Mouse (Mus musculus) small intestine, adult 2 months (tissue): ENCODE measurements around the gene Bola1. TPM values are rescaled to one million over a fixed set of nuclear protein-coding genes. Genes with fewer than 3 reads are reported as not detected.

Experiments used
- H3K27ac ChIP-seq: fragments of 200-500 bp; 2 replicates; pipeline ENCODE4 v1.5.1; 2012; ENCODE audit warnings: low read depth, low read length, control low read depth, inconsistent platforms; ENCODE audit not compliant: insufficient read depth
- H3K27me3 ChIP-seq: fragments of 200-500 bp; 2 replicates; pipeline ENCODE4 v1.6.1; 2012; ENCODE audit warnings: mild to moderate bottlenecking, moderate library complexity, low read length, inconsistent platforms; ENCODE audit not compliant: control insufficient read depth, insufficient read depth
- H3K36me3 ChIP-seq: fragments of 200-500 bp; 2 replicates; pipeline ENCODE4 v1.6.1; 2012; ENCODE audit warnings: mild to moderate bottlenecking, low read length, control low read depth, inconsistent platforms; ENCODE audit not compliant: control insufficient read depth, insufficient read depth
- H3K4me1 ChIP-seq: fragments of 200-500 bp; 2 replicates; pipeline ENCODE4 v1.6.1; 2012; ENCODE audit warnings: low read length, inconsistent platforms, mixed read lengths; ENCODE audit not compliant: control insufficient read depth, insufficient read depth, insufficient read length
- H3K4me3 ChIP-seq: fragments of 200-500 bp; 2 replicates; pipeline ENCODE4 v1.5.1; 2012; ENCODE audit warnings: low read depth, mild to moderate bottlenecking, control low read depth, inconsistent platforms, low read length, moderate library complexity
- CTCF ChIP-seq: fragments of 200-500 bp; IDR thresholded peaks from 2 replicates; pipeline ENCODE4 v1.5.1; 2012; ENCODE audit warnings: low read depth, mild to moderate bottlenecking, control low read depth, inconsistent platforms, low read length, moderate library complexity, mixed read lengths; ENCODE audit not compliant: insufficient replicate concordance, insufficient read length; ENCODE audit errors: extremely low read depth
- POLR2A ChIP-seq: fragments of 200-500 bp; IDR thresholded peaks from 2 replicates; pipeline ENCODE4 v1.6.1; 2012; ENCODE audit warnings: low read depth, mild to moderate bottlenecking, control low read depth, inconsistent platforms, low read length, moderate library complexity
- WGBS: fragments of 180-500 bp; shearing (Covaris S2); methylation state at CpG from one replicate; pipeline ENCODE4 v1.1.7; 2018; 5-methylcytosine and 5-hydroxymethylcytosine counted together
- polyA plus RNA-seq: library from polyadenylated mRNA; depleted of rRNA; stranded (reverse); fragments of >200 nt; gene quantifications from 2 replicates; pipeline ENCODE4 v1.2.3, GENCODE M21; 2012

Bola1 gene
- polyA plus RNA-seq, 1 experiment: 66.0 TPM

GRCm38 (mm10) chr3:96197129-96197749, 22.3 kb downstream of the Bola1 start:
- TF ChIP-seq POLR2A (peak; percentile 83), CTCF (no peak)
- H3K27me3 ChIP-seq: no peaks in the 10 kb centered on the region
- peak overlapping the region; percentile 89 for H3K27ac ChIP-seq
- H3K36me3 ChIP-seq: no peaks in the 10 kb centered on the region
- H3K4me3 ChIP-seq: peak overlapping the region; percentile 78
- peaks cover 3% of the 10 kb centered on the region; the same call in 1 of the 2 replicates for H3K4me1 ChIP-seq
- WGBS: under 1% methylated on average over 50 of the region's 50 CpGs

GRCm38 (mm10) chr3:96196437-96197128, 22.9 kb downstream of the Bola1 start:
- 15% methylated on average over 27 of the region's 27 CpGs for WGBS
- peak overlapping the region; percentile 89 for H3K27ac ChIP-seq
- H3K4me3 ChIP-seq: peak overlapping the region; percentile 78
- peaks cover 3% of the 10 kb centered on the region; the same call in 1 of the 2 replicates for H3K4me1 ChIP-seq
- H3K27me3 ChIP-seq: no peaks in the 10 kb centered on the region
- H3K36me3 ChIP-seq: no peaks in the 10 kb centered on the region
- no peak for TF ChIP-seq CTCF

DNA sequence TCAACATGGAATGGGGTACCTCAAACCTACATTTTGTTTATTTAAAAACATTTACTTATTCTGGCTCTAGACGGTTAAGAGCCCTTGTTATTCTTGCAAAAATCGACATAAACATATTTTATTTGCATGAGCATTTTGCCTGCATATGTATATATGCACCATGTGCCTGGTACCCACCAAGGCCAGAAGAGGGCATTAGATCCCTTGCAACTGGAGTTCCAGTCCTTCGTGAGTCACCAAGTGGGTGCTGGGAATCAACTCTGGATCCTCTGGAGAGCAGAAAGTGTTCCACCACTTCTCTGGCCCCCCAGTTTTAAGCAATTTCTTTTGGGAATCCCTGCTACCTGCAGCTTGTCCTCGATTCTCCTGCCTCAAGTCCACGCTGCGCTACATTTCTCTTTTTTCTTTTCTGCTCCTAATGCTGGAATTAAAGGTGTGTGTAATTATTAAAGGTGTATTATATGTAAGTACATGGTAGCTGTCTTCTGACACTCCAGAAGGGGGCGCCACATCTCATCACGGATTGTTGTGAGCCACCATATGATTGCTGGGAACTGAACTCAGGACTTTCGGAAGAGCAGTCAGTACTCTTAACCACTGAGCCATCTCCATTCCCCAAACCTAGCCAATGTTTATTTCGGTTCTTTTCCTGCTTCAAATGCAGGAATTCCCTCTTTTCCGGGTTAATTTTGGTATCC, 23.7 kb downstream of the Bola1 start:
- H3K27me3 ChIP-seq: no peaks in the 10 kb centered on the region
- TF ChIP-seq CTCF (no peak), POLR2A (no peak)

GRCm38 (mm10) chr3:96194966-96195365, 24.5 kb downstream of the Bola1 start:
- H3K36me3 ChIP-seq: no peaks in the 10 kb centered on the region
- H3K4me1 ChIP-seq: peaks cover 3% of the 10 kb centered on the region; the same call in 1 of the 2 replicates
- H3K4me3 ChIP-seq: no peak overlapping the region
- WGBS: 78% methylated on average over 10 of the region's 10 CpGs
- H3K27ac ChIP-seq: no peak overlapping the region
- TF ChIP-seq CTCF: no peak
- TF ChIP-seq POLR2A: no peak
- H3K27me3 ChIP-seq: no peaks in the 10 kb centered on the region

More for the DNA sequence above, 23.7 kb downstream of the Bola1 start:
- H3K4me3 ChIP-seq: no peak overlapping the region
- H3K4me1 ChIP-seq: peaks cover 3% of the 10 kb centered on the region; the same call in 1 of the 2 replicates
- no peak overlapping the region for H3K27ac ChIP-seq
- 91% methylated on average over 11 of the region's 11 CpGs for WGBS
- H3K36me3 ChIP-seq: no peaks in the 10 kb centered on the region

DNA sequence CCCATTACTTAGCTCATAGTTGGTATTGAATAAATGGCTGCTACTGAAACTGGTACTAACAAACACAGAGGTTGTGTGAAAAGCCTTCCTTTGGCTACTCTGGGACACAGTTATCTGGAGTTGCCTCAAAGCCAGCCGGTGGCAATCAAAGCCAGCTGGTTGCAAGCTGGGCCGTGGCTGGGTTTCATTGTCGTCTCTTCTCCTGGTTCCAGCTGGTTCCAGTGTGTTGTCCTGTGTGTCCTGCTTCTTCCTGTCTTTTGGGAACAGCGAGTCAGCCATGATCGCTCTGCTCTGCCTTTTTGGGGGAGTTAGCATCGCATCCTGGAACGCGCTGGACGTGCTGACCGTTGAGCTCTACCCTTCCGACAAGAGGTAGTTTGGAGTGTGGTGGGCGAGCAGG, 26.5 kb downstream of the Bola1 start:
- no peak overlapping the region for H3K27ac ChIP-seq
- WGBS: 64% methylated on average over 12 of the region's 12 CpGs
- no peaks in the 10 kb centered on the region for H3K36me3 ChIP-seq
- H3K4me3 ChIP-seq: no peak overlapping the region
- TF ChIP-seq CTCF (no peak), POLR2A (no peak)
- peaks cover 3% of the 10 kb centered on the region; the same call in 1 of the 2 replicates for H3K4me1 ChIP-seq
- H3K27me3 ChIP-seq: no peaks in the 10 kb centered on the region

DNA sequence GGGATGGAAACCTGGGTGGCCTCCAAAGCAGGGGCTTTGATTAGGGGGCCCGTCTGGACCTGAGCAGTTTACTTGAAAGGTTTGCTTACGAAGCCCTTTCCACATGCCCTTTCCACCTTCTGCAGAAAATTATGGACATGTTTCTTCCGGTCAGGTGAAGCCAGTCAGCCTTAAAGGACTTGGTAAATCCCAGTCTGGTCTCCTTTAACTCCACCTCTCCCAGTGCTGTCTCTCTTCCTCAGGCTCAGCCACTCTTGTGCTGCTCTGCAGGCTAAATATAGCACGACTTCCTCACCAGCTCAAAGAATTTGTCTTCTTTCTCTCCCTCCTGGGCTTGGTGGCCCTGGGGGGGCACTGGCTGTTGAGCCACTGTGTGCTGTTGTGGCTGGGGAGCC, 37.1 kb downstream of the Bola1 start:
- H3K36me3 ChIP-seq: peaks cover 10% of the 10 kb centered on the region
- 41% methylated on average over 4 of the region's 4 CpGs for WGBS
- H3K4me3 ChIP-seq: no peak overlapping the region
- no peak for TF ChIP-seq CTCF
- TF ChIP-seq POLR2A: no peak
- H3K4me1 ChIP-seq: 0 out of 2 replicates have a peak, but pooled peaks cover 2% of the 10 kb centered on the region
- peaks cover 3% of the 10 kb centered on the region for H3K27me3 ChIP-seq
- H3K27ac ChIP-seq: no peak overlapping the region
